Mouse (Mus musculus) kidney, adult 11 months (tissue): ENCODE data around the gene Pus7.

Source experiments
- DNase-seq: peaks from one replicate; pipeline ENCODE4 v3.0.0; 2022

The Pus7 gene

DNA sequence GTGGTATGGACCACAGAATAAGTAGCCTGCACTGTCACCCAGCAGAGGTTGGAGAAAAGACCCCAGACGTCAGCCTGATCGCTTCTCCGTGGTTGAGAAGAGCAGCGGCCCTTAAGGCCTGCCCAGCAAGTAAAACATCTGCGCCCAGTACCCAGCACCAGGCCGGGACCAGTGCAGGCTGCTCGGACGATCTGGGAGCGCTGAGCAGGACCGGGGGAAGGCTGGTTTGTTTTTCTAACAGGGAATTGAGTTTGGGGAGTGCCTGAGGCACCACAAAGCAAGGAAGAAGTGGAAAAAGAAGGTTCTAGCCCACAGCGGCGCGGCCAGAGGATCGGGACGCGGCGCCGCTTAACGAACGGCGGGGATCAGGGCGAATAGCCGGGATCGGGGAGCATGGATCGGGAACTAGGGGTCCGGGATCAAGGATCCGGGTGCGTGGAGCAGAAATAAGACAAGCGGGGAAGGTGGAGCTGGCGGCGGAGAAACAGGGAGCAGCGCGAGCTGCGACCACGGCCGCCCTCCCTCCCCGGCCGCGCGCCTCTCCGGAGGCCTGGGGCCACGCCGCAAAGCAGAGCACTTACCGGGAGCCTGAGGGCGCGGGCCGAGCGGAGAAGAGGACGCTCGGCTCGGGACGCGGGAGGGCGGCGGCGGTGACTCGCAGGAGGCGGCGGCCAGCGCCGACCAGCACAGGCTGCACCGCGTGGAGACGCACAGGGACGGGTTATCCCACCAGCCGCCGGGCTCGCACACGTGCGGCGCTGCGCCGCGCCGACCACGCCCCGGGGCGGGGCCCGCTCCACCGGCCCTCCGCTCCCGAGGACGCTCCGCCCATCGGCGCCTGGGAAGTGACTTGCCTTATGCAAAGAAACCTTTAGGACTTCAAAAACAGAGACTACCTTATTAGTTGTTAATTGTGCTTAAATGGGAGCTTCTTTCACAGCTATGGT, at the start of gene Pus7:
Gene Pus7 (minus strand): TSS at position 781 of the 947 bp plus-strand sequence.
- peak; percentile 82 for DNase-seq

DNA sequence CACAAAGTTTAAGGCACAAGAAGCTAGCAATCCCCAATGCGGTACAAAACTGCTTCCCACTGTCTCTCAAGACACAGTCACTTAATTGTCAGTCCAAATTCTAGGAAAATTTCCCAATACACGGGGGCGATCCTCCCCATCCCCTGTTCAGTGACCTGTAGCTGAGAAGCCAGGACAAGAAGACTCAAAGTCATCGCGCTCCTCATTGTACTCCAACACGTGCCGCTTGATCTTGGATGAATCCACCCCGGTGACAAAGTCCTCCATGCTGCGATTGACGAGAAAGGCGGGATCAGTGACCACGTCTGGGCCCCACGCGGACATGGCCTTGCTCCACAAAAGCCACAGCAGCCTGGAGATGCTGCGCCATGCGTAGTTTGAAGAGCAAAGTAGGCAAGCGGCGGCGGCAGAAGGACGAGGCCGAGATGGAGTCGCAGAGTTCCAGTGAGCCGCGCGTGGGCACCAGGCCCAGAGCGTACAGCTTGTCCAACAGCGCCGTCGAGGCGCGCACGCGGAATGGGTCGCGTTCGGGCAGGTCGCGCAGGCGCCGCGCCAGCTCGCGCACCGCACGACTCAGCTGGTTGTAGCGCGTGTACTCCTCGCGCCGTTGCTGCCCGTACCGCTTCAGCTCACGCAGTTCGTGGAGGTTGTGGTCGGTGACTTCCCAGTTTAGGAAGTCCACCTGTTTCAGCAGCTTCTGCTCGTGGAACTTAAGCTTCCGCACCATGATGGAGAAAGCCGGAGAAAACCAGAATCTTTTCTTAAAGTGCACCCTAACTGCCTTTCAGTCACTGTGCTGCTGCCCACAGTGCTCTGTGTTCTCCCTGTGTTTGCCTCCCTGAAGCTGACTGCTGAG, 47.6 kb upstream of the Pus7 start:
- DNase-seq = no peak

DNA sequence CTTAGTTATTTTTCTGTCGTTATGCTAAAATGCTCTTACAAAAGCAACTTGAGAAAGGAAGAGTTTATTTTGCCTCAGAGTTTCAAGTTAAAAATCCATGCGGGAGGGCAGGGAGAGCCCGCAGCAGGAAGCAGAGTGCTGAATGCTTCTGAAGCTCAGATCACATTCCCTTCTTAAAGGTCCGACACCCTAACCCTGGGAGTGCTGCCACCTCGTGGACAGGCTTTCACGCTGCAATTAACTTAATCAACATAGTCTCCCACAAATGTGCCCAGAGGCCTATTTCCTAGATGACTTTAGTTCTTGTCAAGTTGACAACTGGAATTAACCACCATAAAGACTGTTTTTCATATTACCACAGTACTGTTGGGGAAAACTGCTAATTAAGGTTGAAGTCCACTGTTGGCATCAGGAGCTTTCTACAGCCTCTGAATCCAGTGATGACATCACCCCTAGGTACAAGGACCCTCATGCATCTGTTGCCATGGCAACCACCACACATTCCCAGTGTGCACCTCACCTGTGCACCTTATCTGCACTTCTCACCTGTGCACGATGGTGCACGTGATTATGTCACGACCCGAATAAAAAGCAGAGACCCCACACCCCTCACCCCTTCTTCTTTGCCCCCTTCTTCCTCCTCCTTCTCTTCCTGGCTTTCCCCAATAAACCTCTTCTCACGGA, 43.0 kb upstream of the Pus7 start:
- peak; percentile 26 for DNase-seq

DNA sequence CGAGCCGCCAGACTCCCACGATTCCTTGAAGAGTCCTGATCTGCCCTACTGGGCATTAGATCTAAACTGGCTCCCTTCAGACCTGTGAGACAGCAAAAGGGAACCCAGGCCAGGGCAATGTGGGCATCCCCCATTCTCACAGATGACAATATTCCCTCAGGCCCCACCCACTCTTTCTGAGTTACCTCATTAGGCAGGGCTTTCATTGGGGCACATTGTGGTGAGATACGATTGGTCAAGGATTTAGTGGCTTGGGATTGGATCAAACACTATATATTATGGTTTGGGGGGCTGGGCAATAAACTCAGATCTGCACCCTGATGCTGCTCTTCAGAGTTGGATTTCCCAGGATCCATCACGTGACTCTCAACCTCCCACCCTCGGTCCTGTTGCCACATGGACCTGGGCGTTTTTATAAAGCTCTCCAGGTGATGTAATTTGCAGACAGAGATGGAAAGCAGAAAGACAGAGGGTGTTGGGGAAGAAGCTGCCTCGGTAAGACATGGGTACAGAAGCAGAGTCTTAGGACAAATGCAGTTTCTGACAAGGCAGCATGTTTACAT, 40.7 kb upstream of the Pus7 start:
- DNase-seq = no peak

DNA sequence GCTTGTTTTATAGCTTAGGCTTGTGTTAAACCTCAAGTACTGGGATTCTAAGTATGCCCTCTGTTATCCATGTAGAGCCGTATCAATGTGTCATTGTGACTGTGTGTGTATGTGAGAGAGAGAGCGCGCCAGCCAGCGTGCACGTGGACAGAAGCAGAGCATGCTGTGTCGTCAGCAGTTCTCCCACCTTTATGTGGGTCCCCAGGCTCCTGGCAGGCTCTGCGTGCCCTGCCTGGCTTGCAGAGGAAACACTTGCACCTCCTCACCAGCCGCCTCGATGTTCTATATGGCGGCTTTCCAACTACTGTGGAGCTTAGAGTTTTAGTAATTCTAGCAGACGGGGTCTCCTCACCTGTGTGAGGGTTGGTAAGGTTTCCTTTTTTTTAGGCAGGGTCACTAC, 38.8 kb upstream of the Pus7 start:
- no peak for DNase-seq

DNA sequence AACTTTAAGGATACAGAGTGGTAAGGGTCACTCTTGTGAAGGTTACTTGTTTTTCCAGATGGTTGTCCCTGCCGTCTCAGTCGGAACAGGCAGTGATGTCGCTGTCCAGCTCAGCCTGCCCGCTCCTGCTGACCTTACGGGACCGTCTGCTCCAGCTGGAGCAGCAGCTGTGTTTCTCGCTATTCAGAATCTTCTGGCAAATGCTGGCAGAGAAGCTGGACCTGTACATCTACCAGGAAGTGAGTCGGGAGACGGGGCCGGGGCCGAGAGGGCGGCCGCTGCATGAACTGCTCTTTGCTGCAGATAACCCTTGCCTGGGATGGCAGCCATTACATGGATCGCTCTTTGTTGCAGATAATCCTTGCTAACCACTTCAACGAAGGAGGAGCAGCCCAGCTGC, 33.2 kb upstream of the Pus7 start:
- no peak for DNase-seq

DNA sequence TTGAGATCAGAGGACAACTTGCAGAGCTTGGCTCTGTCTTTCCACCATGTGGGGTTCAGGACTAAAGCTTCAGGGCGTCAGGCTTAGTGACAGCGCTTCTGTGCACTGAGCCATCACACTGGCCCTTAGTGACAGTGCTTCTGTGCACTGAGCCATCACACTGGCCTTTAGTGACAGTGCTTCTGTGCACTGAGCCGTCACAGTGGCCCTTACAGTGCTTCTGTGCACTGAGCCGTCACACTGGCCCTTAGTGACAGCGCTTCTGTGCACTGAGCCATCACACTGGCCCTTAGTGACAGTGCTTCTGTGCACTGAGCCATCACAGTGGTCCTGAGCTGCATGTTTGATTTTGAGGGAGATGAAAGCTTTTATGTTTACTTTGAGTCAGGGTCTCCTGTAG, 31.3 kb upstream of the Pus7 start:
- DNase-seq = no peak

DNA sequence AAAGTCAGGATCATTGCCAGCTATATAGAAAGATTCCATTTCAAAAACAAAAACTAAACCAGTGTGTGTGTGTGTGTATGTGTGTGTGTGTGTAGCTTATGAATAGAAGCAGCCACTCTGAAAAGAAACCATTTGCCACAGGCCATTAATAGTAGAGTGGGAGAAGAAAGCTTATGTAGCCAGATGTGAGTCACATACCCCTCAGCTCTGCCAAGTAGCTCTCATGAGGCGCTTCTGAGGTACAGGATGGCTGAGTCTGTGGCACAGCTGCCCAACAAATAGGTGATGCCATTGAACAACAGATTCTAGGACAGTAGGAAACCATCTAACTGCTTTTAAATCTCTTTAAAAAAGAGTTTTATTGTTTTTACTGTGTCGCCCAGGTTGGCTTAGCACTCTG, 9.2 kb upstream of the Pus7 start:
- DNase-seq = no peak

DNA sequence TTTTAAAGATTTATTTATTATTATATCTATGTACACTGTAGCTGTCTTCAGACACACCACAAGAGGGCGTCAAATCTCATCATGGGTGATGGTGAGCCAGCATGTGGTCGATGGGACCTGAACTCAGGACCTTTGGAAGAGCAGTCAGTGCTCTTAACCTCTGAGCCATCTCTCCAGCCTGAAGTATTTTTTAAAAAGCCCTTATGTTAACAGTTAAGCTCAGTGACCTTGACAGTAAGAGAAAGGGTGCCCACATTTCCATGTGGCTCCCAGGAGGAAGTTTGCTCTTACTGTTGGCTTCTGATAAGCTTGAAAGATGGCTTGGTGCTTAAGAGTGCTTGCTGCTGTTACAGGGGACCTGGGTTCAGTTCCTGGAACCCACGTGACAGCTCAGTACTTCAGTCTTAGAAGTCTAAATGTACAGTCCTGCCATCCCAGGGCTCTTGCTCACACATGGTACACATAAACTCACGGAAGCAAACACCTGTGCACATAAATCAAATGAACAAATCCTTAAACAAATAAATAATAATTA, 5.6 kb upstream of the Pus7 start:
- DNase-seq = no peak

DNA sequence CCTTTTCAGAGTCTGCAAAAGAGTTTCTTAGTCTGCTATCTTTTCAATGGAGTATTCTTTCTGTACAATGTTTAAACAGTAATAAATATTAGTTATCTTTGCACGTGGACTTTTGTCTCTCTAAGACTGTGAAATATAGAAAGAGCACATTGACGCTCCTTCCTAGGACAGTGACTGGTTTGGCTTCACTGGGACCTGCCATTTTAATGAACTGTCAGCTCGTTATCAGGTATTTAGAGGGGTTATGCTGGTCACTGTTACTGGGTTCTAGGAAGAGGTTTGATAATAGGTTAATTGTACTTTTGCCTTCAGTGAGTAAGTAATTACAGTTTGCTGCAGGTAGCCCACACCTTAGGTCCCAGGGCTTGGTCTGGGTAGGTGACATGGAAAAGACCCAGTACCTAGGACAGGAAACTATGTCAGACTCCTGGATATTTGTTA, 4.9 kb upstream of the Pus7 start:
- DNase-seq = no peak

DNA sequence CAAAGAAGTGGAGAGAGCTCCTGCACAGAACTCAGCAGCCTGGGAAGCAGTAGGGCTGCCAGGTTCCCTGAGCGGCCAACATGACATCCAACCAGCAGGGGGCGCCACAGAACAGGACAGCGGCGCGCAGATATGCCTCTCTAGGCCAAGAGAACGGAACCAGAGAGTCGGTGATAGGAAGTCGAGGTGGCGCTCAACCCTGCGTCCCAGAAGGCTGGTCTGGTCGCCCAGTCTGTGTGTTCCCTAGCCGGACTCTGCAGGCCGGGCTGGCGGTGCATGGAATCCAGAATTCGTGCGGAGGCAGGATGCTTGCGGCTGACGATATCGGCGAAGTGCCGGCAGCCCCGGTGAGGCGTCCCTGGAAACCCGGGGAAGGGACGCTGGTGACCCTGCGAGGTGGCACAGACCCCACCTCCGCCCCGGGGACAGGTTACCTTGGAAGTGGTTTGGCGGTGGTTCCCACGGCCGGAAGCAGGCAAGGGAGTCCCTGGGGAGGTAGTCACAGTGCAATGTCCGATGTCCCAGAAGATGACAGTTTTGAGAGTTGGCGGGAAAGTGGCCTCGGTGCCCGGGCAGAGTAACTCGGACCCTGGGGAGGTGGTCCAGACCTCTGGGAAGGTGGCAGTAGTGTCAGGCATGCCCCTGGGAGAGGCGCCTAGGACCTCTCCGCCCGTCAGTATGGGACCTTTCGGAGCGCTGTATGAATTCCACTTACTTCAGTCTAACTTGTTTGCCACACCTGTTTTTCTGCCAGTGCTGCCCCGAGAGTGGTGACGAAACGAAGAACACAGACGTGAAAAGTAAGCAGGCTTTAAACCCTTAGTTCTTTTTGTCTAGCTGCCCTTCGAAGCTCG, 4.3 kb upstream of the Pus7 start, which contains the start of gene Rint1:
Gene Rint1 (plus strand): TSS at position 176 of the 854 bp plus-strand sequence.
- peak; percentile 88 for DNase-seq

DNA sequence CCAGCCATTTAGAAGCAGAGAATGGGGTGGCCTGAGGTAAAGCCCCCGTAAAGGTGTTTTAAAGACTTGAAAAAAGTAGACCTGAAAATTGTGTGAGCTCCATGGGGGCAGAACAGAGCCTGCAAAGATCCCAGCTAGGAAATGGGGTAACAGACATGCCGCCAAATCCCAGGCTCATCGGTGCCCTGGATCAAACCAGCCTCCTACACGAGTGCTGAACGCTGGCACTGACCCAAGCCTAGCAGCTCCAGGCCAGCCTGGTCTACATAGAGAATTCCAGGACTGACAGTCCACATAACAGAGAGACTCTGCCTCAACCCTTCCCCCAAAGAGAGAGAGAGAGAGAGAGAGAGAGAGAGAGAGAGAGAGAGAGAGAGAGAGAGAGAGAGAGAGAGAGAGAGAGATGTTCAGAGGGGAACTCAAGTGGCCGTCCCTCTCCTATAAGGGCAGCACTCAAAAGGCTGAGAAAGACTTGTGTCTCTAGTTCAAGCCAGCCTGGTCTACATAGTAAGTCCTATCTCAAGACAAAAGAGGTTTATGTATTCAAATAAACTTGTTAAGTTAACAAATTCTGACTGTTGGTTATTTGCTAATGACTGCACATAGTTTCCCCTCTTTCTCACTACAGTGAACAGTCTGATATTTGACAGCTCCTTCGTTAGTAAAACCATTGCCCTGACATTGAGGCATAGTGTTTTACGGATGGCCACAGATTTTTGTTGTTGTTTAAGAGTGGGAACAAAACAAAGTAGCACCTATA, 1.3 kb downstream of the Pus7 start:
- peak; percentile 7 for DNase-seq

DNA sequence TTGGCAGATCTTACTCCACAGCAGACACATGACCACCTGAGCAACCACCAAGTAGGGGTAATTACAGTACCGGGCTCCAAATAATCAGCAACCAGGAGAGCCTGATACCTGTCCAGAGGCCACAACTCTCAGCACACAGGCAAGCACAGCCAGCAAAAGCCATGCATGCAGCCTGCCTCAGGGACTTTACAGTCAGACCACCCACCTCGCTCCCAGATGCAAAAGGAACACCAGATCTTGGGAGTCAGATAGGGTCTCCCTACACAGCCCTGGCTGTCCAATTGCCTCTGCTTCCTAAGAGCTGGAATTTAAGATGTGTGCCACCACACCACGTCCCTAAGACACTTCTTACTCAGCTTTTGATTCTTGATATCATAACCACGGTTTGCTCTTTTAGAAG, 2.3 kb downstream of the Pus7 start:
- DNase-seq = no peak

DNA sequence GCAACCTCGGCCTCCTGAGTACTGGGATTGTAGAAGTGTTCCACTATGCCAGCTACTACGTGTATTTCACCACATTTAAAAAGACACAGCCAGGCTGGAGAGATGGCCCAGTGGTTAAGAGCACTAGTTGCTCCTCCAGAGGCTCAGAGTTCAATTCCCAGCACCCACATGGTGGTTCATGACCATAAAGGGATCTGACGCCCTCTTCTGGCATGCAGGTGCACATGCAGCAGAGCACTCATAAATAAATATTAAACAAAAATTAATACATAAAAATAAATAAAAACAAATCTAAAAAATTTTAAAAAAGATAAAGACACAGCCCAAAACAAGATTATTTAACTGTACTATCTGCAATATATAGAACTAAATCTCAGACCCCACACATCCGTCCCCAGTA, 3.0 kb downstream of the Pus7 start:
- no peak for DNase-seq

DNA sequence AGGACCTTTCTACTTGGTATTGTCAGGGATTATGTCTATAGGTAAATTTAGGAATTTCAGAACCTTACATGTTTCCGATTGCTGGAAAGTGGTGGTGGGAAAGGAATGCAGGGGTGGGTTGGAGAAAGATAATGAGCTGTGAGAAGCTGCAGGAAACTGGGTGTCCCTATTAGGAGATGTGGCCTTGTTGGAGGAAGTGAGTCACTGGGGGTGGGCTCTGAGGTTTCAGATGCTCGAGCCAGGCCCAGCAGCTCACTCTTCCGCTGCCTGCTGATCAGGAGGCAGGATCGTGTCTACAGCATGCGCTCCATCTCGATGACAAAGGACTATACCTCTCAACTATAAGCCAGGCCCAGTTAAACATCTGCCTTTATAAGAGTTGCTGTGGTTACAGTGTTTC, 9.3 kb downstream of the Pus7 start:
- DNase-seq = no peak

DNA sequence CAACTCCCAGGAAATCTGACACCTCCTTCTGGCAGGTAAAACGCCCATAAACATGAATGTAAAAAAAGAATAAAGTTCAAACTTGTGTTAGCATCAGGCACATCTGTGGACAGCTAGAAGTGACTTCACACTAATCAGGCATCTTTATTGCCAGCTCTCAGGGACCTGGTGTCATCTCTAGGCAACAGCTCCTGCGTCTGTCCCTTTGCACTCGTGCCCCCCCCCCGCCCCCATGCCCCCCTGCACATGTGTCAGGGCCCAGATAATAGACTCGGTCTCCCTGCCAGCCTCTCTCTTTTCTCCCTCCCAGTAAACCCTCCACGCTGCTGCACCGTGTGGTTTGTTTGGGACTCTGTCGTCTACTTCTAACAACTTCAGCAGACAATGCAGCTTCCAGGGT, 12.4 kb downstream of the Pus7 start:
- DNase-seq = no peak

DNA sequence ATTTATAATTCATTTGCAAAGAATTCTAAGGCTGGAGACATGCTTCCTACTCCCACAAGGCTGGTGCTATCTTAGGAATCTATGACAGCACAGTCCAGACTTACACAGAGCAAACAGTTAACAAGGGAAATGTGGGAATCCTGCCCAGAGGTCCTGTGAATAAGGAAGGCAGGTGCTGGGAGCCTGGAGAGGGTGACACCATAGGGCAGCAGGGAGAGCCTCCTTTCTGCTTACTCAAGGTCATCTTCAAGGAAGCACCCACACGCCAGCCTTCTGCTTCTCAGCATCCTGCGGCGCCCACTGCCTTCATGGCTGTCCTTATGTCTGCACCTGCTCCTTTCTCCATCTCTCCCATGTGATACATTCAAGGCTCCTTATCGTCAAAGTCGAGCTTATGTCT, 19.0 kb downstream of the Pus7 start:
- no peak for DNase-seq

DNA sequence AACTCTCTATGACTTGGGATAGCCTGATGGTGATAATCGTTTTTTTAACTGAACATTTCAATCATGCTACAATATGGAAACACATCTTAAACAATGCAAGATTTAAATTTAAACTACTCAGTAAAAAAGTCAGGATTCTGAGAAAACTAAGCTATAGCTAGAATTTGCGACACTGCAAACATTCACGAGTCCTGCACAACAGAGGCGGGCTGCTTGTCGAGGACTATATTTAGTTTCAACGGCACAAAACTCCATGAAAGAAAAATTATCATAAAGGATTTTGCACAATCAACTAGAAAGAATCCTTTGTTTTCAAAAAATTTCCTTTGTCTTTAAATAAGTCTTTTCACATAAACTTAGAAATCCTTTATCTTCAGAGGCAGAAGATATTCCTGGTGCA, 21.0 kb downstream of the Pus7 start:
- no peak for DNase-seq

DNA sequence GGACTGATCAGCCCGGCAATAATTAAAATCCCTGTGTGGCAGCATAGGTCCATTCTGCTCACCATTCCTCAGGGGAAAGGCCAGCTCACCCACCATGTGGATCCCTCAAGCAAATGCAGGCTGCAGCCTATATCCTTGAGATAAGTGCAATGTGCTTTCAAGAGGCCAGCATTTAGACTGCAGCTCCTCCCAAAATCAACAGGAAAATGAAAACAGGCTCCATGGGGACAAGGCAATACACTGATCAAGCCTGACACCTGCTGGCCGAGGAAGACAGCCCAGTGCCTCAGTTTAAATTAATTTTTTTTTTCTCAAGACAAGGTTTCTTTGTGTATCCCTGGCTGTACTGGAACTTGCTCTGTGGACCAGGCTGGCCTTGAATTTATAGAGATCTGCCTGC, 24.9 kb downstream of the Pus7 start:
- DNase-seq = no peak

DNA sequence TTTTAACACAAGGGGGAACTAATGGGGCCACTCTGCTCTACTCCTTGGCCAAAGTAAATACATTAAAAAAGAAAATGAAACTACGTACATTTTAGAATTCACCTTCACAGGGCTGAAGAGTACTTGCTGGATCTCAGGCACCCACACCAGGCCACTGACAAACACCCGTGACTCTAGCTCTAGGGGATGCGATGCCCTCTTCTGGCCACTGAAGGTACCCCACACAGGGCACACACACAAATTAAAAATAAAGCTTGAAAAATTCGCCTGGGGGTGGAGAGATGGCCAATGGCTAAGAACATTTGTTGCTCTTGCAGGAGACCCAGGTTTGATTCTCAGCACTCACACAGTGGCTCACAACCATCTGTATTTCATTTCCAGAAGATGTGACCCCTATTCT, 27.1 kb downstream of the Pus7 start:
- DNase-seq = no peak

DNA sequence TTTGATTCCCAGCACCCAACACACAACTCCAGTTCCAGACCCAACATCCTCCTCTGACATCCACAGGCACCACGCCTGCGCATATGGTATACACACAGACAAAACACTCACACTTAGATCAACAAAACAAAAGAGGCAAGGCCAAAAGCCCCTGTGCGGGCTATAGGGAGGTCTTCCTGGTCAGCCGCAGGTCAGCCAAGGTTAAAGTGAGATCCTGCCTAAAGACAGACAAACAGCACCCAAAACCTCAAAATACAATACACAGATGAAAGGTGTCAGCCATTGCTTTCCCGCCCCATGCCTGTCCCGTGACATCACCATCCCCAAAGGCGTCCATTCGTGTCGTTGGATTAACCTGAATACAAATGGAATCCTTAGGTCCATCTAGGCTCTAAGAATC, 27.9 kb downstream of the Pus7 start:
- no peak for DNase-seq
